ENCODE assay signal across 11 mouse cellular contexts in the genomic region with DNA sequence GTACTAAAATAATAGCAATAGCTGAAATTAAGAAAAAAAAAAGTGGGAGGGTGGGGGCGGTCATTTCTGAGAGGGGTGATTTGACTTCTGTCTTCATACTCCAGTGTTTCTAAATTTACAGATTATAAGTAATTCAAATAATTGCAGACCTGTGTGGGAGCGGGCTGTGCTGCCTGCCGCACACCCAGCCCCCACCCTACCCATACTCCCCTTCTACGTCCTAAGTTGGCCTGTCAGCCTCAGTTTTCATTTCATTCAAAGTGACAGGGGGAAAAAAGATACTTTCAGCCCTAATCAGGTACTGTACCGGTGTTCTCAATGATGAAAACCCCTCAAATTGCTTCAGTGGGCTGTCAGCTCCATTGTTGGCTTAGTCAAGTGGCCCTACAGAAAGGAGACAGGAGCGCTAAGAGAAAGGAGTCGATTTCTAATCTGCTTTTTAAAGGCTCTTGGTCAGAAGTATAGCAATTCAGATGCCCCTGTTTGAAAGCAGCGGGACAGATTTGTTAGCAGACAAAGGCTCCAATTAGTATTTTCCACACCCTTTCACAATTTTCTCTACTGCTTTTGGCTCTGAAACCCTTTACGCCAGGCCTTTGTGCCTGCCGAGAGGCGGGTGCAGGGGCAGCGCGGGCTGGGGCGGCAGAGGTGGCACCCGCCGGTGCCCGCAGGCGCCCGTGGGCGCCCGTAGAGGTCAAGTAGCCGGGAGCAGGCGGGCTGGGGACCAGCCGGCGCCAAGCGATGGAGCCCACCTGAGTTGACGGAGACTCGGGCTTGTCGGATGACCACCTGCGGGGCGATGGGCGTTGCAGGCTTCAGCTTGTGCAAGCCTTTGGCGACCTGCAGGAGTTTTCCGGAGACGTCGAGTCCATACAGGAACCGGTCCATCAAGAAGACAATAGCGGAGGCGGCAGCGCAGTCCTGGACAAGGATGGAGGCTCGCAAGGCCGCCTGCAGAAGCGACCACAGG.
DNase-seq lines count a peak whose midpoint lies in the region; ATAC-seq and TF ChIP-seq lines count a peak whose summit lies in the region.
"Had no signal": no experiment of that assay in that cellular context is flagged by ENCODE, and none has a peak within 500 bp of the region (broad histone marks: within the 10 kb centered on the region; RNA-seq: fewer than 3 reads in every experiment).

No protein-coding gene starts in this region.

- H3K4me2 ChIP-seq in kidney, postnatal 0 days (ENCODE audit: low read length) = peak overlapping the region; percentile 53
- peak overlapping the region; percentile 65 for H3K4me2 ChIP-seq in midbrain, postnatal 0 days (ENCODE audit: low read depth, low read length, poor library complexity, severe bottlenecking)

- ATAC-seq in kidney, postnatal 0 days (replicated peaks; ENCODE audit: low FRiP score, low read depth) = no peak
- no peak for ATAC-seq in midbrain, postnatal 0 days (ENCODE audit: low FRiP score)

- TF ChIP-seq CTCF in kidney, postnatal 0 days (IDR thresholded peaks at IDR 0.05; ENCODE audit: low read depth) = no peak
- no peak for TF ChIP-seq CTCF in kidney, adult 2 months (conservative IDR thresholded peaks at IDR 0.05; ENCODE audit: insufficient read depth, insufficient read length, low read depth, low read length)
- TF ChIP-seq CTCF in midbrain, postnatal 0 days (IDR thresholded peaks at IDR 0.05) = no peak

- DNase-seq in kidney, postnatal 0 days (ENCODE audit: low spot score) = no peak
- no peak for DNase-seq in kidney, adult 2 months
- DNase-seq in embryo, embryonic 11 days = peak; percentile 48
- DNase-seq in hindbrain, embryonic 10.5 days (ENCODE audit: low spot score) = peak; percentile 49
- no peak for DNase-seq in midbrain, postnatal 0 days (ENCODE audit: low spot score)
- no peak for DNase-seq in ovary, adult 18-20 months (ENCODE audit: low spot score)
- DNase-seq in adrenal gland, adult 2 months = no peak
- DNase-seq in thymus, postnatal 14 days = no peak
- DNase-seq: right cerebral cortex, adult 18-20 months had no signal

- no peaks in the 10 kb centered on the region for H3K9me3 ChIP-seq in kidney, postnatal 0 days (replicated peaks; ENCODE audit: low read length)
- no peaks in the 10 kb centered on the region for H3K9me3 ChIP-seq in hindbrain, embryonic 10.5 days
- no peaks in the 10 kb centered on the region for H3K9me3 ChIP-seq in midbrain, postnatal 0 days (ENCODE audit: low read length)

- peak overlapping the region; percentile 26 for H3K4me3 ChIP-seq in kidney, postnatal 0 days (replicated peaks; ENCODE audit: low read depth, low read length)
- no peak overlapping the region for H3K4me3 ChIP-seq in kidney, adult 2 months (ENCODE audit: insufficient read depth, low read depth, low read length)
- peak overlapping the region; percentile 55 for H3K4me3 ChIP-seq in hindbrain, embryonic 10.5 days
- peak overlapping the region; percentile 36 for H3K4me3 ChIP-seq in midbrain, postnatal 0 days (ENCODE audit: low read depth, low read length)
- H3K4me3 ChIP-seq: erythroblast, embryonic 14.5 days had no signal

- TF ChIP-seq POLR2A in kidney, adult 2 months (IDR thresholded peaks at IDR 0.05; ENCODE audit: low read depth, low read length) = no peak

- WGBS in kidney, postnatal 0 days = 12% methylated on average over 43 of the region's 43 CpGs
- WGBS in kidney, adult 2 months = 36% methylated on average over 43 of the region's 43 CpGs
- WGBS in hindbrain, embryonic 10.5 days = 7% methylated on average over 43 of the region's 43 CpGs
- WGBS in midbrain, postnatal 0 days = 7% methylated on average over 43 of the region's 43 CpGs

- no peak overlapping the region for H3K27ac ChIP-seq in kidney, postnatal 0 days
- H3K27ac ChIP-seq in kidney, adult 2 months (ENCODE audit: insufficient read depth, low read depth, low read length) = no peak overlapping the region
- H3K27ac ChIP-seq in hindbrain, embryonic 10.5 days = peak overlapping the region; percentile 77
- no peak overlapping the region for H3K27ac ChIP-seq in midbrain, postnatal 0 days (ENCODE audit: low read depth, low read length)
- H3K27ac ChIP-seq: liver, embryonic 14.5 days had no signal

- 0 out of 2 replicates have a peak overlapping the region, but pooled peaks have one; percentile 37 for H3K9ac ChIP-seq in kidney, postnatal 0 days (ENCODE audit: low read depth, low read length)
- peak overlapping the region; percentile 51 for H3K9ac ChIP-seq in midbrain, postnatal 0 days (replicated peaks; ENCODE audit: low read length, poor library complexity, severe bottlenecking)
- H3K9ac ChIP-seq: liver, embryonic 14.5 days had no signal

- H3K36me3 ChIP-seq in kidney, postnatal 0 days (ENCODE audit: insufficient read depth, low read length) = no peaks in the 10 kb centered on the region
- no peaks in the 10 kb centered on the region for H3K36me3 ChIP-seq in kidney, adult 2 months (ENCODE audit: control insufficient read depth, insufficient read depth, low read length)
- no peaks in the 10 kb centered on the region for H3K36me3 ChIP-seq in hindbrain, embryonic 10.5 days
- no peaks in the 10 kb centered on the region for H3K36me3 ChIP-seq in midbrain, postnatal 0 days (ENCODE audit: insufficient read depth, low read length)

- H3K4me1 ChIP-seq in kidney, postnatal 0 days (replicated peaks; ENCODE audit: insufficient read depth, low read length) = 0 out of 2 replicates have a peak, but pooled peaks cover 3% of the 10 kb centered on the region
- no peaks in the 10 kb centered on the region for H3K4me1 ChIP-seq in kidney, adult 2 months (ENCODE audit: control insufficient read depth, insufficient read depth, low read length)
- H3K4me1 ChIP-seq in hindbrain, embryonic 10.5 days (replicated peaks) = peaks cover 12% of the 10 kb centered on the region
- peaks cover 5% of the 10 kb centered on the region; the same call in 1 of the 2 replicates for H3K4me1 ChIP-seq in midbrain, postnatal 0 days (ENCODE audit: insufficient read depth, low read length)

- H3K27me3 ChIP-seq in kidney, postnatal 0 days (ENCODE audit: insufficient read depth, low read length) = peaks cover 7% of the 10 kb centered on the region; the same call in 1 of the 2 replicates
- H3K27me3 ChIP-seq in kidney, adult 2 months (replicated peaks; ENCODE audit: control insufficient read depth, insufficient read depth, low read length) = no peaks in the 10 kb centered on the region
- peaks cover 75% of the 10 kb centered on the region for H3K27me3 ChIP-seq in hindbrain, embryonic 10.5 days (ENCODE audit: insufficient read depth, poor library complexity, severe bottlenecking)
- peaks cover 7% of the 10 kb centered on the region; the same call in 1 of the 2 replicates for H3K27me3 ChIP-seq in midbrain, postnatal 0 days (ENCODE audit: insufficient read depth, low read length)

Comparison
In these comparisons a context has a peak if more than half of its experiments do, and no peak if none do; other contexts are left out.
1. DNase-seq: peak in embryo, embryonic 11 days (single experiment) and hindbrain, embryonic 10.5 days (single experiment); none in kidney, postnatal 0 days (single experiment), kidney, adult 2 months (single experiment), midbrain, postnatal 0 days (single experiment), ovary, adult 18-20 months (single experiment), adrenal gland, adult 2 months (single experiment) and thymus, postnatal 14 days (single experiment).